Mouse (Mus musculus) kidney, adult 2 months (tissue): ENCODE results near the gene Oard1. TPM values are rescaled to one million over a fixed set of nuclear protein-coding genes. Genes with fewer than 3 reads are reported as not detected.

Experiments used
- DNase-seq: peaks from one replicate; pipeline ENCODE4 v3.0.0; 2021
- H3K27ac ChIP-seq: fragments of 200-500 bp; 2 replicates; pipeline ENCODE4 v1.5.1; 2012; ENCODE audit warnings: low read depth, low read length, control low read depth, inconsistent platforms; ENCODE audit not compliant: insufficient read depth
- H3K27me3 ChIP-seq: fragments of 200-500 bp; replicated peaks from 2 replicates; pipeline ENCODE4 v1.6.1; 2012; ENCODE audit warnings: mild to moderate bottlenecking, moderate library complexity, low read length, inconsistent platforms; ENCODE audit not compliant: control insufficient read depth, insufficient read depth
- H3K36me3 ChIP-seq: fragments of 200-500 bp; 2 replicates; pipeline ENCODE4 v1.6.1; 2012; ENCODE audit warnings: mild to moderate bottlenecking, moderate library complexity, low read length, inconsistent platforms; ENCODE audit not compliant: control insufficient read depth, insufficient read depth
- H3K4me1 ChIP-seq: fragments of 200-500 bp; 2 replicates; pipeline ENCODE4 v1.6.1; 2011; ENCODE audit warnings: low read length; ENCODE audit not compliant: control insufficient read depth, insufficient read depth
- H3K4me3 ChIP-seq: fragments of 200-500 bp; 2 replicates; pipeline ENCODE4 v1.5.1; 2011; ENCODE audit warnings: mild to moderate bottlenecking, low read depth, low read length, control low read depth; ENCODE audit not compliant: insufficient read depth
- CTCF ChIP-seq: fragments of 200-500 bp; conservative IDR thresholded peaks from 2 replicates; pipeline ENCODE4 v1.5.1; 2011; ENCODE audit warnings: low read depth, mild to moderate bottlenecking, control low read depth, low read length, moderate library complexity, mixed read lengths; ENCODE audit not compliant: insufficient read depth, insufficient read length
- POLR2A ChIP-seq: fragments of 200-500 bp; IDR thresholded peaks from one replicate; pipeline ENCODE4 v1.6.1; 2011; ENCODE audit warnings: low read depth, low read length, control low read depth
- WGBS: fragments of 180-500 bp; shearing (Covaris S2); methylation state at CpG from one replicate; pipeline ENCODE4 v1.1.7; 2018; 5-methylcytosine and 5-hydroxymethylcytosine counted together
- polyA plus RNA-seq: library from polyadenylated mRNA; depleted of rRNA; stranded (reverse); fragments of >200 nt; gene quantifications from 2 replicates; pipeline ENCODE4 v1.2.3, GENCODE M21; 2012

The Oard1 gene
- polyA plus RNA-seq, 1 experiment: 25.8 TPM

- Histone ChIP-seq H3K36me3 (no peaks in the 10 kb centered on the region), H3K4me1 (no peaks in the 10 kb centered on the region), H3K27ac (no peak overlapping the region), H3K27me3 (no peaks in the 10 kb centered on the region), H3K4me3 (no peak overlapping the region)
- no peak for DNase-seq
- TF ChIP-seq CTCF (no peak), POLR2A (no peak)
- WGBS: 84% methylated on average over 5 of the region's 5 CpGs
Observed at GRCm38 (mm10) chr17:48366806-48367205, 43.0 kb upstream of the Oard1 start.

GRCm38 (mm10) chr17:48371621-48372020 lies 38.2 kb upstream of the Oard1 start:
- TF ChIP-seq POLR2A (no peak), CTCF (no peak)
- H3K4me3 ChIP-seq: no peak overlapping the region
- no peaks in the 10 kb centered on the region for H3K36me3 ChIP-seq
- H3K4me1 ChIP-seq: no peaks in the 10 kb centered on the region
- peak overlapping the region; percentile 90 for H3K27ac ChIP-seq
- H3K27me3 ChIP-seq: no peaks in the 10 kb centered on the region
- peak; percentile 56 for DNase-seq

- no peaks in the 10 kb centered on the region for H3K4me1 ChIP-seq
- H3K27ac ChIP-seq: no peak overlapping the region; the same call in 1 of the 2 replicates
- no peaks in the 10 kb centered on the region for H3K36me3 ChIP-seq
- 62% methylated on average over 8 of the region's 8 CpGs for WGBS
- no peak for DNase-seq
- H3K27me3 ChIP-seq: no peaks in the 10 kb centered on the region
- TF ChIP-seq CTCF (no peak), POLR2A (no peak)
- no peak overlapping the region for H3K4me3 ChIP-seq
Observed at GRCm38 (mm10) chr17:48372987-48373386, 36.8 kb upstream of the Oard1 start.

GRCm38 (mm10) chr17:48376102-48376501 lies 33.7 kb upstream of the Oard1 start:
- Histone ChIP-seq H3K27ac (no peak overlapping the region), H3K4me3 (no peak overlapping the region), H3K4me1 (no peaks in the 10 kb centered on the region), H3K27me3 (no peaks in the 10 kb centered on the region), H3K36me3 (no peaks in the 10 kb centered on the region)
- WGBS: 78% methylated on average over 1 of the region's 1 CpGs
- no peak for DNase-seq
- TF ChIP-seq CTCF (no peak), POLR2A (no peak)

- H3K4me1 ChIP-seq: no peaks in the 10 kb centered on the region
- TF ChIP-seq CTCF: no peak
- TF ChIP-seq POLR2A: no peak
- no peaks in the 10 kb centered on the region for H3K27me3 ChIP-seq
- DNase-seq: no peak
- H3K27ac ChIP-seq: no peak overlapping the region
- H3K4me3 ChIP-seq: no peak overlapping the region
- no peaks in the 10 kb centered on the region for H3K36me3 ChIP-seq
Observed at GRCm38 (mm10) chr17:48379050-48379449, 30.8 kb upstream of the Oard1 start.

- no peak for TF ChIP-seq CTCF
- TF ChIP-seq POLR2A: no peak
- H3K4me3 ChIP-seq: no peak overlapping the region
- no peaks in the 10 kb centered on the region for H3K4me1 ChIP-seq
- WGBS: 61% methylated on average over 2 of the region's 2 CpGs
- peaks cover 9% of the 10 kb centered on the region for H3K36me3 ChIP-seq
- H3K27me3 ChIP-seq: no peaks in the 10 kb centered on the region
- DNase-seq: no peak
- no peak overlapping the region for H3K27ac ChIP-seq
Observed at GRCm38 (mm10) chr17:48385786-48386461, 23.9 kb upstream of the Oard1 start.

- DNase-seq: no peak
- Histone ChIP-seq H3K27ac (no peak overlapping the region), H3K27me3 (no peaks in the 10 kb centered on the region), H3K36me3 (peaks cover 11% of the 10 kb centered on the region), H3K4me3 (no peak overlapping the region), H3K4me1 (no peaks in the 10 kb centered on the region)
- TF ChIP-seq POLR2A (no peak), CTCF (no peak)
- 92% methylated on average over 2 of the region's 2 CpGs for WGBS
Observed at GRCm38 (mm10) chr17:48388666-48389065, 21.1 kb upstream of the Oard1 start.
